Mouse (Mus musculus): ENCODE measurements at regions not wholly inside any gene's neighbourhood (a gene's known extent, or its start where the extent isn't known, plus 50 kb on each side); places are given as distances from the start of the nearest gene placed in this dataset.

GRCm38 (mm10) chr13:53996867-53997266 is 58.6 kb downstream of the Drd1 start:
- no peak overlapping the region for H3K4me2 ChIP-seq
- WGBS, result 71% methylated on average over 1 of the region's 1 CpGs
- no peak overlapping the region for H3K9ac ChIP-seq
- H3K27me3 ChIP-seq, result no peaks in the 10 kb centered on the region
- no peak for ATAC-seq (ENCODE audit: low FRiP score, low read depth)
- no peaks in the 10 kb centered on the region for H3K36me3 ChIP-seq
- H3K27ac ChIP-seq (replicated peaks), result no peak overlapping the region
- no peaks in the 10 kb centered on the region for H3K4me1 ChIP-seq (replicated peaks)
- H3K4me3 ChIP-seq, result no peak overlapping the region
- H3K9me3 ChIP-seq, result no peaks in the 10 kb centered on the region

- Histone ChIP-seq H3K9ac (no peak overlapping the region), H3K9me3 (no peaks in the 10 kb centered on the region), H3K4me3 (no peak overlapping the region), H3K4me2 (no peak overlapping the region), H3K36me3 (no peaks in the 10 kb centered on the region), H3K27ac (replicated peaks) (no peak overlapping the region), H3K4me1 (replicated peaks) (no peaks in the 10 kb centered on the region), H3K27me3 (no peaks in the 10 kb centered on the region)
- WGBS, result 85% methylated on average over 7 of the region's 7 CpGs
- no peak for ATAC-seq (ENCODE audit: low FRiP score, low read depth)
Measured at GRCm38 (mm10) chr13:53992863-53993451, 62.5 kb downstream of the Drd1 start.

- Histone ChIP-seq H3K9ac (no peak overlapping the region), H3K9me3 (no peaks in the 10 kb centered on the region), H3K4me3 (no peak overlapping the region), H3K4me1 (replicated peaks) (no peaks in the 10 kb centered on the region), H3K27me3 (no peaks in the 10 kb centered on the region), H3K36me3 (no peaks in the 10 kb centered on the region), H3K27ac (replicated peaks) (no peak overlapping the region), H3K4me2 (no peak overlapping the region)
- no peak for ATAC-seq (ENCODE audit: low FRiP score, low read depth)
- WGBS, result 69% methylated on average over 2 of the region's 2 CpGs
Measured at GRCm38 (mm10) chr13:53979226-53979625, 76.3 kb downstream of the Drd1 start.

- Histone ChIP-seq H3K4me3 (no peak overlapping the region), H3K36me3 (no peaks in the 10 kb centered on the region), H3K27me3 (no peaks in the 10 kb centered on the region), H3K4me2 (no peak overlapping the region), H3K9ac (no peak overlapping the region), H3K9me3 (no peaks in the 10 kb centered on the region), H3K27ac (replicated peaks) (no peak overlapping the region), H3K4me1 (replicated peaks) (no peaks in the 10 kb centered on the region)
- no peak for ATAC-seq (ENCODE audit: low FRiP score, low read depth)
- WGBS, result 82% methylated on average over 2 of the region's 2 CpGs
Measured at GRCm38 (mm10) chr13:53969421-53969820, 86.1 kb downstream of the Drd1 start.

- Histone ChIP-seq H3K9ac (no peak overlapping the region), H3K27me3 (no peaks in the 10 kb centered on the region), H3K4me1 (replicated peaks) (no peaks in the 10 kb centered on the region), H3K4me2 (no peak overlapping the region), H3K27ac (replicated peaks) (no peak overlapping the region), H3K9me3 (no peaks in the 10 kb centered on the region), H3K36me3 (no peaks in the 10 kb centered on the region), H3K4me3 (no peak overlapping the region)
- no peak for ATAC-seq (ENCODE audit: low FRiP score, low read depth)
- WGBS, result 92% methylated on average over 15 of the region's 15 CpGs
Measured at GRCm38 (mm10) chr13:53956167-53956566, 99.3 kb downstream of the Drd1 start.

GRCm38 (mm10) chr13:53948056-53948455 is 107.4 kb downstream of the Drd1 start:
- WGBS, result 6% methylated on average over 4 of the region's 4 CpGs
- Histone ChIP-seq H3K9ac (no peak overlapping the region), H3K9me3 (no peaks in the 10 kb centered on the region), H3K27ac (replicated peaks) (no peak overlapping the region), H3K27me3 (no peaks in the 10 kb centered on the region), H3K4me2 (no peak overlapping the region), H3K36me3 (no peaks in the 10 kb centered on the region), H3K4me1 (replicated peaks) (no peaks in the 10 kb centered on the region), H3K4me3 (no peak overlapping the region)
- ATAC-seq (ENCODE audit: low FRiP score, low read depth), result no peak

GRCm38 (mm10) chr13:53945681-53946080 is 109.8 kb downstream of the Drd1 start:
- H3K9me3 ChIP-seq, result no peaks in the 10 kb centered on the region
- 82% methylated on average over 5 of the region's 5 CpGs for WGBS

GRCm38 (mm10) chr13:53941005-53941747 is 114.3 kb downstream of the Drd1 start:
- Histone ChIP-seq H3K27ac (replicated peaks) (no peak overlapping the region), H3K4me2 (peak overlapping the region; percentile 2; the same call in 1 of the 2 replicates), H3K9me3 (no peaks in the 10 kb centered on the region), H3K9ac (no peak overlapping the region), H3K36me3 (no peaks in the 10 kb centered on the region), H3K4me3 (no peak overlapping the region), H3K27me3 (no peaks in the 10 kb centered on the region), H3K4me1 (replicated peaks) (0 out of 2 replicates have a peak, but pooled peaks cover 6% of the 10 kb centered on the region)
- peak; percentile 48; the same call in 1 of the 2 replicates for ATAC-seq (ENCODE audit: low FRiP score, low read depth)
- 54% methylated on average over 13 of the region's 13 CpGs for WGBS

More at GRCm38 (mm10) chr13:53945681-53946080, 109.8 kb downstream of the Drd1 start:
- H3K36me3 ChIP-seq, result no peaks in the 10 kb centered on the region
- H3K4me1 ChIP-seq (replicated peaks), result 0 out of 2 replicates have a peak, but pooled peaks cover 6% of the 10 kb centered on the region
- no peak overlapping the region for H3K4me3 ChIP-seq
- no peak overlapping the region for H3K4me2 ChIP-seq
- no peaks in the 10 kb centered on the region for H3K27me3 ChIP-seq
- H3K9ac ChIP-seq, result no peak overlapping the region
- H3K27ac ChIP-seq (replicated peaks), result no peak overlapping the region
- no peak for ATAC-seq (ENCODE audit: low FRiP score, low read depth)

GRCm38 (mm10) chr13:53935174-53935699 is 120.3 kb downstream of the Drd1 start:
- Histone ChIP-seq H3K9ac (no peak overlapping the region), H3K27me3 (no peaks in the 10 kb centered on the region), H3K4me3 (no peak overlapping the region), H3K9me3 (no peaks in the 10 kb centered on the region), H3K27ac (replicated peaks) (no peak overlapping the region), H3K4me2 (no peak overlapping the region), H3K36me3 (no peaks in the 10 kb centered on the region), H3K4me1 (replicated peaks) (no peaks in the 10 kb centered on the region)
- ATAC-seq (ENCODE audit: low FRiP score, low read depth), result no peak
- 66% methylated on average over 14 of the region's 14 CpGs for WGBS

GRCm38 (mm10) chr13:53934457-53934856 is 121.0 kb downstream of the Drd1 start:
- Histone ChIP-seq H3K4me2 (no peak overlapping the region), H3K27ac (replicated peaks) (no peak overlapping the region), H3K27me3 (no peaks in the 10 kb centered on the region), H3K4me3 (no peak overlapping the region), H3K9ac (no peak overlapping the region), H3K9me3 (no peaks in the 10 kb centered on the region), H3K4me1 (replicated peaks) (peaks cover 1% of the 10 kb centered on the region; the same call in 1 of the 2 replicates), H3K36me3 (no peaks in the 10 kb centered on the region)
- WGBS, result 80% methylated on average over 6 of the region's 6 CpGs
- no peak for ATAC-seq (ENCODE audit: low FRiP score, low read depth)

GRCm38 (mm10) chr13:53926128-53926527 is 129.4 kb downstream of the Drd1 start:
- Histone ChIP-seq H3K27ac (replicated peaks) (no peak overlapping the region), H3K4me3 (no peak overlapping the region), H3K4me2 (no peak overlapping the region), H3K9me3 (no peaks in the 10 kb centered on the region), H3K4me1 (replicated peaks) (peaks cover 17% of the 10 kb centered on the region; the same call in 1 of the 2 replicates), H3K36me3 (no peaks in the 10 kb centered on the region), H3K27me3 (no peaks in the 10 kb centered on the region), H3K9ac (no peak overlapping the region)
- no peak for ATAC-seq (ENCODE audit: low FRiP score, low read depth)
- WGBS, result 91% methylated on average over 4 of the region's 4 CpGs

GRCm38 (mm10) chr13:53924433-53924832 is 131.1 kb downstream of the Drd1 start:
- Histone ChIP-seq H3K27me3 (no peaks in the 10 kb centered on the region), H3K4me2 (no peak overlapping the region), H3K9me3 (no peaks in the 10 kb centered on the region), H3K4me1 (replicated peaks) (peaks cover 15% of the 10 kb centered on the region; the same call in 1 of the 2 replicates), H3K4me3 (no peak overlapping the region), H3K27ac (replicated peaks) (no peak overlapping the region), H3K36me3 (no peaks in the 10 kb centered on the region), H3K9ac (no peak overlapping the region)
- WGBS, result 90% methylated on average over 4 of the region's 4 CpGs
- ATAC-seq (ENCODE audit: low FRiP score, low read depth), result no peak

Data from hindbrain, embryonic 15.5 days (tissue).